Mouse (Mus musculus): ENCODE data around the gene Atat1.

DNA sequence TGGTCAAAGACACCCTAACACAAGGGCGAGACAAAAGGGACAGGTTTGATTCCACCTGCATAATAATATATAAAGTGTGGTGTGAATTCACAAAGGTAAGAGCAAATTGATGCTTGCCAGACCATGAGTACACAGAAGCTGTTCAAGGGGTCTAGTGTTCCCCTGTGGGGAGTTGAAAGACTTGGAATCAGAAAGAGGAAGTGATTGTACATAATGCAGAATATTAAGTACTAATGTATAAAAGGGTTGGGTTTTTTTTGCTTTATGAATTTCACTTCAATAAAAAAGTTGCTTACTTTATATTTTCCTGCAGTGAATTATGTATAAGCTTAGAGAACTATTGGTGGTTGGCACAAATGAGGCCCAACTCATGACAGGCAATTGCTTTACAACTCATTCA is 50.5 kb downstream of the Atat1 start:
- TF ChIP-seq CTCF (IDR thresholded peaks at IDR 0.05; ENCODE audit: borderline replicate concordance, insufficient read depth, low read depth, low read length) (no peak), POLR2A (IDR thresholded peaks at IDR 0.05; ENCODE audit: borderline replicate concordance, insufficient read depth, low read length) (no peak)

All from cerebellum, adult 2 months (tissue).